Mouse (Mus musculus) testis, postnatal 10 days (tissue): ENCODE measurements around the gene Aqp3.
"Not testable (repeated sequence)": the region's sequence is repeated elsewhere in the genome, so short reads cannot be mapped to it uniquely, and the experiment has no call there.

ENCODE experiments used
- DNase-seq: peaks from one replicate; pipeline ENCODE4 v3.0.0; 2021; ENCODE audit warnings: low spot score

The Aqp3 gene

DNA sequence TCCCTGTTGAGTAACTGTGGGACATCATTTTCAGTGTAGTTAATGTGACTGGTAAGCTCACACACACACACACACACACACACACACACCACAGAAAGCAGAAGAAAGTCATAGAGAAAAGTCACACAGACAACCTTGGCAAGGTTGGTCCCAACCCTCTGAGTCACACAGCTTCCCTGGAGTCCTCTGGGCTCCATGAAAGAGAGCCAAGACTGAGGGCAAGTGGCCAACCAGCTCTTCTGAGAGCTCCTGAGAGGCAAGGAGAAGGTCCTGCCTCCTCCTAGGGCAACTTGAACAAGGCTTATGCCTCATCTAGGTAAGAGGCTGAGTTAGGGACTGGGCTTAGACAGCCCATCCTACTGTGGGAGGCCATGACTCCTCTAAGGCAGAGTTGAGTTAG lies 4.9 kb upstream of the Aqp3 start:
- DNase-seq, result no peak

DNA sequence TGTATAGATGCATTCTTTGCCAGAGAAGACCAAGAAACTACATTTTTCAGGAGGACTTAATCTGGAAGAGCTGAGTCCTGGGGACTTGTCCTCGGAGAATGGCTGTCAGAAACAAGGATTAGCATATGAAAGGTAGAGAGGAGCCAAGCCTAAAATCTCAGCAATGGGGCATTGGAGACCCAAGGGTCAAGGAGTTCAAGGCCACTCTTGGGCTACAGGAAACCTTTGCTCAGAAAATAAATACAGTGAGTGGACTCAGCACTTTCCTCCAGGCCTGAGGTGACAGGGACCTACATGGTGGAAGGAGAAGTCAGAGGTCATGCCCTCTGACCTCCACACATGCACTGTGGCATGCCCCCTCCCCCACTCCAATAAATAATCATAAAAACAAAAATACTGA lies 3.0 kb upstream of the Aqp3 start:
- no peak for DNase-seq

DNA sequence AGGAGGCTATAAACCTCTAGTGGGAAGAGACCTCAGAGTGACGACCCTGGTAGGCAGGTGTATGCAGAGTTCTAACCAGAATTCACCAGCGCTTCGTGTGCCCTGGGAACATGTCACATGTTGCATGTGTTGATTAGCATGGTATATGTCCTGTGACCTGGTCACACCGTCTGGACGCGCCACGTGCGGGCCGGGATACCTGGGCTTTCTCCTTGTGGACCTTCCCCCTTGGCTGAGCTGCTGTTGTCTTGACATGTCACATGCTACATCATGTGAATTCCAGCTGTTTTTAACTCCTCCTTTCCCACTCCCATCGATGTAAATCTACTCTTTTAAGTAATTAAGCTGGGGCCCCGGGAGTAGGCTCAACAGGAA lies 581 bp upstream of the Aqp3 start:
- no peak for DNase-seq

DNA sequence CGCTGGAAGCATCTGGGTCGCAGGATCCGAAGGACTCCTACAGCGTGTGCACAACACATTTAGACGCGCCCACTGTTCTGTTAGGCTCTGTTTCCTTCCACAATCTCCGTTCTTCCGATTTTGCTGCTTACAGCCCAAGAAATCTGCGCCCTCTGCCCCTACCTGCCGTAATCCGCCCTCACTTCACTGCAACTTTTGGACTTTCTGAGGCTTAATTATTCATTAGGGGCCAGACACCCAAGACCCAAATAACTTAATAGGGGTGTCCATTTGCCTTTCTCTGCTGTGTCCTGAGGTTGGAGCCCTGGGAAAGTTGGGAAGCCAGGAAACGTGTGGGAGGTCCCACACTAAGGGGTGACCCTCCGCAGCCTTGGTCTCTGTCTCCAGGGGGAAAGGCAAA lies 602 bp downstream of the Aqp3 start:
- DNase-seq, result no peak

DNA sequence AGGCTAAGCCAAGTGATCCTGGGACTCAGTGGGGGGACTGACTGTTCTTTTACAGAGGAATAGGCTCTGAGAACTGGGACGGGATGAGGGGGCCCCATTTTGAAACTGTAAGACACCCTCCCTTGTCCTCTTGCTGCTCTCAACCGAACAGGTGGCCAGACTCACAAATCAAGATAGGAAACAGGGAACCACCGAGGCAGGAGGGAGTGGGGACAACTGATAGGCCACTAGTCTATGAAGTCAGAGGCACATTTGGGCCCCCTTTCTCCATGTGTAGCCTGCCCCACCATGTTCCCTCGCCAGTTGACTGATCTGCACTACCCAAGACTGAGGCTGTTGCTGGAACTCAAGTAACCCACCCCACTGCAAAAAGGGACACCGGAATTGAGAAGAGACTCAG lies 1.2 kb downstream of the Aqp3 start:
- DNase-seq, result no peak

GRCm38 (mm10) chr4:41096169-41096568 lies 1.8 kb downstream of the Aqp3 start:
- DNase-seq, result no peak

- DNase-seq, result no peak
These were observed 3.6 kb downstream of the Aqp3 start for GRCm38 (mm10) chr4:41094361-41094760.

GRCm38 (mm10) chr4:41092958-41093357 lies 5.0 kb downstream of the Aqp3 start:
- no peak for DNase-seq

DNA sequence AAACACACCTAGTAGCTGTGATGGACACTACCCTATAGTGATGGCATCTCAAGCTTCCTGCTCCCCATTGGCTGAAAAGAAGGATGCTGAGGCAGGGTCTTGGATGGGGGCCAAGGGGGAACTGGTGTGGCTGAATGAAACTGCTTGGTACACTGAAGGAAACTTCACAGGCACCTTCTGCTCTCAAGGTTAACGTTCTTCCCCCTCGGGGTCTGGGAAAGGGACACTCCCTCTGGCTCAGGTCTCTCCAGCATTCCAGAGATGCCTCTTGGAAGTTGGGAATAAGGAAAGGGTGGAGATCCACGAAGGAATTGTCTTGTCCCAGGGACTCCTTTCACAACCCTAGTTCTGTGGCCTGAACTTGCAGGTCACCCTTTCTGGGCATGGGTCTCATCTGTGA lies 6.6 kb downstream of the Aqp3 start:
- DNase-seq, result no peak

GRCm38 (mm10) chr4:41089705-41090104 lies 8.3 kb downstream of the Aqp3 start:
- DNase-seq, result no peak

GRCm38 (mm10) chr4:41089189-41089588 lies 8.8 kb downstream of the Aqp3 start:
- no peak for DNase-seq

GRCm38 (mm10) chr4:41087459-41088298 lies 10.3 kb downstream of the Aqp3 start:
- no peak for DNase-seq

DNA sequence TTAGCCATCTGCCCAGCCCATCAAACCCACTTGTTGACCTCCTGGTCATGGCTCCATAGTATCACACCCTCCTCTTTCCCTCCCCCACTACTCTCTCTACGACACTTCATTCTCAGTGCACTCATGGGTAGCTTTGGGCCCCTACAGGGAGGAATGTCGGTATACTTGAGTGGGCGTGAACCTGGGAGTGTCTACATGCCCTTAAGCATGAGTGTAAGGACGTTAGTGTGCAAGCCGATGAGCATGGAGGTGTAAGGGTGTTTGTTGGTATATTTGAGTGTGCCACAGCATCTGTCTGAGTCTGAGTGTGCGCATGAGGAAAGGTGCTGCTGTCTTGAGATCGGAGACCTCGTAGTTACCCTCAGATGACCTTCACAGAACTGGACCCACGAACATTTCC lies 11.0 kb downstream of the Aqp3 start:
- DNase-seq, result no peak

- no peak for DNase-seq
These were observed 13.2 kb downstream of the Aqp3 start for GRCm38 (mm10) chr4:41084819-41085218.

- not testable (repeated sequence) for DNase-seq
These were observed 15.2 kb downstream of the Aqp3 start for GRCm38 (mm10) chr4:41082803-41083202.

GRCm38 (mm10) chr4:41081733-41082132 lies 16.2 kb downstream of the Aqp3 start:
- no peak for DNase-seq

- no peak for DNase-seq
These were observed 19.3 kb downstream of the Aqp3 start for GRCm38 (mm10) chr4:41078726-41079125.

GRCm38 (mm10) chr4:41074461-41074860 lies 23.5 kb downstream of the Aqp3 start:
- DNase-seq, result no peak

DNA sequence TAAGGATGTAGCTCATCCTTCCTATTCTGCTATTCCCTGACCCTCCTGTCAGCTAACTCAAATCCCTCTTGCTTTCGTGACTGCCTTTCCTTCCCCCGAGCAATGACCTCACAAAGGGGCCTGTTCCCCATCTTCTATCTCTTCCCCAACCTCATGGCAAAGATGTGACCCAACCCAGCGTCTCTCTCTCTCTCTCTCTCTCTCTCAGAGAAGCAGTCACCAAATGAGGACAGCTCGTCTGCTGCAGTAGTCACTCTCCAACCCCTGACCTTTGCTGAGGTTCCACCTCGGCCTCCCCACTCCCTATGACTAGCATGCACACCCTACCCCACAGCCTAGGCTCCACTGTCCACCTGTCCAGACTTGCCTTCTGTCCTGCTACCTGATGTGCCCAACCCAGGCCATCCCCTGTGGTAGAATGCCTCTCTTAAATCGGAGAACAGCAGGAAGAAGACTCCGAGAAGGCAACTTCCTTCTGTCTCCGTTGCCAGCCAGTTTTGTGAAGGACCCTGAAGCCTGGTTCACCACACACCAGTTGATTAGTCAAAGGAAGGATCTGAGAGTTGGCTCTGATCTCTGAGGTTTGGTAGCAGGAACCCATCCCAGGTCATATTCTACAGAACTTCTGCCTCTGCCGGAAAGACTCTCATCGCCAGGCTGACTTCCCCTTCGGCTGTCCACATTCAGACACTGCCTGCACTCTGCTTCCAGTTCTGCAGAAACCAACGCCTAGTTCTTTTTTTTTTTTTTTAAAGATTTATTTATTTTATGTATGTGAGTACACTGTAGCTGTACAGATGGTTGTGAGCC lies 24.8 kb downstream of the Aqp3 start:
- no peak for DNase-seq

DNA sequence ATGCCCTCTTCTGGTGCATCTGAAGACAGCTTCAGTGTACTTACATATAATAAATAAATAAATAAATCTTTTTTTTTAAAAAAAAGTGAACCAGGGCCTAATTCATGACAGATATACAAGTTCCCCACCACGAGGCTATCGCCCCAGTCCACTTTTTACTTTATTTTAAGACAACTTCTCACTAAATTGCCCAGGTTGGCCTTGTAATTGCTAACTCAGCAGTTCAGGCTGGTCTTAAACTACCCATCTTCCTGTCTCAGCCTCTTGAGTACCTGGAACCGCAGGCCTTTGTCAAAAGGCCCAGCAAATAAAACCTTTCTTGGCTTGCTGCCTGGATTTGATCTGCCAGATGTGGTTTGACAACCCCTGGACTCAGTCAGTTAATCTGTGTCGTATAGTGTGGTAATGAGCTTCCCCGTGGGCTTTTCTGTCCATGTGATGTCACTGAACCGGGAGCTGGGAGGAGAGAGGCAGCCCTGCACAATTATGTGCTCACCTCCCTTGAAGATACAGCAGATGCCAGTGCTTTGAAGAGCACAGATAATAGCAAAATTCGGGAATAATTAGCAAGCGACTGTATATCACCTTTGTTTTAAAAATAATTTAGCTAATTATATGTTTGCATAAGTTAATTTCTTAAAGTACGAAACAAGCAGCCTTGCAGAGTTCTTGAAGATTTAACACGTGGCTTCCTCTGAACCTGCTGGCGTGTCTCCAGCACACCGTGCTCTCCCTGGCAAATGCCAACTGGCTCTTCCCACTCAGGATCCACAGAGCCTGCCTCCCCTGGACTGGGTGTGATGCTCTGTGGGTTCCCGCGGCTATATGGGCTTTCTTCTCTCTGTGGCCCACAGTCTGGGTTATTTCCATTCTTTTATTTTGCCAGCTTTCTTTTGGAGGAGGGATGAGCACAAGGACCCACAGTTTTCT lies 26.2 kb downstream of the Aqp3 start:
- no peak for DNase-seq

DNA sequence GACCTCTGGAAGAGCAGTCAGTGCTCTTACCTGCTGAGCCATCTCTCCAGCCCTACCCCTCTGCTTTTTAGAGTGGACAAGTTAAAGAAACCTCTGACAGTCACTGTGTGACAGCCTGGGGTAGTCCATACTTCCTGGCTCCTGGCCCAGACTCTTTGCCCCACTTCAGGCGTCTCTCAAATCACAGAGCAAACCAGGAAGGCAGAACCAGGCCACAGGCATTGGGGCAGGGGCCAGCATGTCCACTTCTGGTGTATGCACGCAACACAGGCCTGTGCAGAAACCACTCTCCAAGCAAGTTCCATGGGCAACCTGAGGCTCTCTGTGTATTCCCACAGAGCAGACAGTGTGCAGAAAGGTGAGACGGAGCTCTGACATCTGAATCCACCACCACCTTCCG lies 32.8 kb downstream of the Aqp3 start:
- DNase-seq, result no peak
